Mouse (Mus musculus): Measurements from ENCODE around the gene Cx3cr1.

Gene Cx3cr1

DNA sequence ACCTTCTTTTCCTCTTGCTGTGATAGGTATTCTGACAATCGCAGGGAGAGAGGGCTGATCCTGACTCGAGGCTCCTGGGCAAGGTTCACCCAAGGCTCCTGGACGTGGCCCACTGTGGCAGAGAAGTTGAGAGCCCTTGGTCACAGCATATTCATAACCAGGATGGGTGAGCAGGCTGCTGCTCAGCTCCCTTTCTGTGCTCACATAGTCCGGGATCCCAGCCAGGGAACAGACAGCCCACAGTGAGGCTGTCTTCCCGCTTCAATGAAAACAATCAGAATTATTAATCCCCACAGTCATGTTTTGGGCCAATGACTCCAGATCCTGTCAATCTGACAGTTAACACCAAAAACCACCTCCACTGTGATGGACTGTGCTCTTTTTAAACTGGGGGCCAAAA is 12.3 kb upstream of the Cx3cr1 start:
- peak; percentile 41 for DNase-seq

DNA sequence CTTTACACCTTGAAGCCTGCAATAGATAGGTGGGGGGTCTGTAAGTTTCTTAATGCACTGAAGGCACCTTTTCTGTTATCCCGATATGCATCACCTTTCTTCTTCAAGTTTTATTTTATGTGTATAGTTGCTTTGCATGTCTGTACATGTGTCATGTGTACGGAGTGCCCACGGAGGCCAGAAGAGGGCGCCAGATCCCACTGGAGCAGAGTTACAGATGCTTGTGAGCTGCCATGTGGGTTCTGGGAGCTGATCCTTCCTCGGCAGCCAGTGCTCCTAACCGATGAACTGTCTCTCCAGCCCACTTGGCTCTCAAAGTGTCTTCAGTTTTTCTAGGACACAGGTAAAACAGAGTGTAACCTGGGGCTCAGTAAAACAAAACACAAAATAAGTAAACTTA is 11.6 kb upstream of the Cx3cr1 start:
- no peak for DNase-seq

DNA sequence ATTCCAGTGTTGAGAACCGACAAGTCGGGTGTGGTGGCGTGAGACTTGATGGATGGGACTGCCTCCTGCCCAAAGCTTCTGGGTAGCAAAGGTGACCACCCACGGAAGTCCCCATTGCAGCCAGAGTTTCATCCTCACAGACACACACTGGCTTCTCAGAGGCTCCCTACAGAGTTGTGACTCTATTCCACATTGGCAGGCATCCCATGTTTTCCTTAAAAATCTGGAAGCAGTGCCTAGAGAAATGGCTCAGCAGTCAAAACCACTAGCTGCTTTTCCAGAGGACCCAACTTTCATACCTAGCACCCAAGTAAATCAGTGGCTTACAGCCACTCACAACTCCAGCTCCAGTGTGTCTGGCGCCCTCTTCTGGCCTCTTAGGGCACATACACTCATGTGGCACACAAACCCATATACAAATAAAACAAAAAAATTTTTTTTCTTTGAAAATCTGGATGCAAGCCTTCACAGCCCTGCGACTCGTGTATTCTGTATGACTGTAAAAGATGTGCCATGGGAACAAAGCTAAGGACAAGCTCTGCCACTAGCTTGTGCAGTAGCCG is 10.9 kb upstream of the Cx3cr1 start:
- DNase-seq, result peak; percentile 15

DNA sequence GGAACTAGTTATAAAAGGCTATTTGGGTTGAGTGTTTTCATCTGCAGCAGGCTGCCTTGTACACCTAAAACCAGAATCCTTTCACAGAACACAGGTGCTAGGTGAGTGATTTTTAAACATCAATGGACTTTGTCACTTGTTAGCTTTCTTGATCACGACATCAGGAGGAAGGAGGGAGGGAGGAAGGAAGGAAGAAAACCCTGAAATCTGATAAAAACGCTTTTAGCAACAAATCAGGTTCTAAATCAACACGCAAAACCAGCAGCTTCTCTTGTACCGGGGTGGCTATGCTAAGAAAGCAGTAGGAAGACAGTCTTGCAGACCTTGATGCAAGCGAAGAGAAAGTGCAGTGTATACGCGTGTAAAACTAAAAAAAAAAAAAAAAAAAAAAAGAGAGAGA is 10.2 kb upstream of the Cx3cr1 start:
- DNase-seq, result no peak

DNA sequence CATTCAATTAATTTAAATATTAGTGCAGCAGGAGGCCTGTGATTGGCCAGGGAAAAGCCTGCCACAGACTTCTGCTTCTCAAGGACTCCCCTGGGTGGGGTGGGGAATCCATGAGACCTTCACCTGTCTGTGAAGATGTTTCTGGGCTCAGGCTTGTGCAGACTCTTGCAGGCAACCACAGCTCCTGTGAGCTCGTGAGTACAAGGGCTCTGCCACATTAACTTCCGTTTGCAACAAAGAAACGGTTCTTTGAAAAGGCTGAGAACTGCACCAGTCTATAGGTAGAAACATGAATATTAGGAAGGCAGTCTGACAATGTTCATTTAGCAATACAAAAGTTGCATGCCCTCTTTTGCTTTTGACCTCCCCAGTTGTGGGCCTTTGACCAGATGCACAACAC is 8.6 kb upstream of the Cx3cr1 start:
- no peak for DNase-seq

DNA sequence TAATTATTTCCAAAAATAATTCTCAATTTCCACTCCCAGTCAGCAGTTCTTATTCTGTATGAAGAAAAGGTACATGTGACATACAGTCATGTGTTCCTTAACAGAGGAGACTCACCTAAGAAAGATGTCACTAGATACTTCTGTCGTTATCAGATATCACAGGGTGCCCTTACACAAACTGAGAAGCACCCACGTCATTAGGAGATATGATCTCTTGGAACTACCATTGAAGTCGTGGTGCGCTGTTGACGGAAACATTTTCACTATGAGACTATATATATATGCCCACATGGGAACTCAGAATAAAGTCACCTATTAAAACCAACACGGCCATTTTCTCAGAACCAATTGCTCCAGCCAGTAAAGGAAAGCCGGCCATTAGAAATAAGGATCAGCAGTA is 4.8 kb upstream of the Cx3cr1 start:
- no peak for DNase-seq

DNA sequence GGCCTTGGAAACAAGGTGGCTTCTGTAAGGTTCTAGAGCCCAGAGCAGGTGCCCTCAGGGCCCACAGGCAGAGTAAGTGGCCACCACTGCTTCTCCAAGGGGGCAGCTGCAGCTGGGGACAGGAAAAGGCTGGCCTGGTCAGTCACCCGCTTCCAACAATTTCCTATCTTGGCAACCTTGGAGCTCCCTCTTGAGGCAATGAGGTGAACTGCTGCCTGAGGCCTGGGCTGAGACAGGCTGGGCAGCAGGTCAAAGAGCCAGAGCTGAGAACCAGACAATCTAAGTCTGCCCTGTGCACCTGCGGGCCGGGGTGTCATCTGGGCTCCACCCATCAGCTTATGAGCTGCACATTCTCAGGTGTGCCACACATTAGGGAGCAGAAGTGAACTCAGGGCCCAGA is 3.5 kb upstream of the Cx3cr1 start:
- DNase-seq, result peak; percentile 59

DNA sequence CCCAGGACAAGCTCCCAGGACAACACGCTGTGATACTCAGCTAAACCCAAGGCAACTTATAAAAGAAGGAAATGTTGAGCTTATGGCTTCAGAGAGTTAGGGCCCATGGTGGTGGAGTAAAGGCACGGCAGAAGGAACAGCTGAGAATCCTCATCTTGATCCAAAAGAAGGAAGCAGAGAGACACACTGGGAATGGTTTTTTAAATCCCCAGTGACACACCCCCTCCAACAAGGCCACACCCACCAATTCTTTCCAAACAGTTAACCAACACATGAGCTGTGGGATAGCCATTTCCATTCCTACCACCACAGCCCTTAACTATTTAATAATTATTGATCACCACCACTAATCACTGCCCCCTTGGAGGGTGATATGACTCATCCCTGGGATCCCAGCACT is 1.6 kb upstream of the Cx3cr1 start:
- DNase-seq, result no peak

DNA sequence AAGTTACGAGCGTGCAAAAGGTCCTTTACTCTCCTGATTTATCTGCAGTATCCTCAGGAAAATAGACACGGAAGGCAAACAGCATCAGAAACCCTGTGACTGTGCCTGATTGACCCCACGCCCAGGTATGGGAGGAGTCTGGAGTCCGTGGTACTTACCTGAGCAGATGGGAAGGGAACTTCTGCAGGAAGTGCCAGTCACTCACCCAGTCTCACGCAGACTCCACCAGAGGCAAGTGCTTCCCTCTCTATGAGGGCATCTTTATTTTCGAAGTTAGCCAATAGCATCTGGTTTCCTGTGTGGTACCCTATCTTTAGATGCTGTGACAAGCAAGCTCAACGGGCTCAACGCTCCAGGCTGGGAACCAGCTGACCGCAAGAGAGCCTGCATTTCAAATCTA is 1.6 kb downstream of the Cx3cr1 start:
- no peak for DNase-seq

DNA sequence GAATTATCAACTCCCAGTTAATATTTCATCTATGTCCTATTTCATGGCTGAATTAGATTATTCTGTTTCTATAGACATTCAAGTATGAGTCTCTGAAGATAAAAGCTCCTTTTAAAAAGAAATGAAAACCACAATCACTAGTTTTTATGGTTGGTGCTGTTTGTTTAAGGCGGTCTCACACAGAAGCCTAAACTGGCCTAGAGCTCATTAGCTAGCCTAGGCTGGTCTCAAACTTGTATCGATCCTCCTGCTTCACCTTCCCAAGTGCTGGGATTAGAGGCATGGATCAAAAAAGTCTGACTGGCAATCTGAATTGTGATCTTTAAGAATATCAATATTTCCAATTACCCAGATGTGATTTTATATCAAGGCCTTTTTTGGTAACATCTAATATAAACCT is 2.1 kb downstream of the Cx3cr1 start:
- DNase-seq, result no peak

DNA sequence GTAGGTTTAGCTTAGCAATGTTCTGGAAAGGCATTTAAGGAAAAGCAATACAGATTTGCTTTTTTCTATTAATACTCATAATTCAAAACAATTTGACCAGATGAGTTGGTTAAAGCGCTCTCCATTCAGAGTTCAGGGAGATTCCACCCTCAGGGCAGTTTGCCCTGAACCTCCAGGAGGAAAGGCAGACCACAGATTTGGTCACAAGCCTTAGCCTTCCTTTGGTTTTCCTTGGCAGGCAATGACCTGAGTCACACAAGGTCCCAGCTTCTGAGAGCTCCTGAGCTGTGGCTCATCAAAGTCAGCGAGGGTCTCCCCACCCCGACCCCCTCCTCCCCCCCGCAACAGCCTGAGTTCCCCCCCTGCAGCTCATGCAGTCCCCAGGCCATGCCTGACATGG is 5.4 kb downstream of the Cx3cr1 start:
- no peak for DNase-seq

DNA sequence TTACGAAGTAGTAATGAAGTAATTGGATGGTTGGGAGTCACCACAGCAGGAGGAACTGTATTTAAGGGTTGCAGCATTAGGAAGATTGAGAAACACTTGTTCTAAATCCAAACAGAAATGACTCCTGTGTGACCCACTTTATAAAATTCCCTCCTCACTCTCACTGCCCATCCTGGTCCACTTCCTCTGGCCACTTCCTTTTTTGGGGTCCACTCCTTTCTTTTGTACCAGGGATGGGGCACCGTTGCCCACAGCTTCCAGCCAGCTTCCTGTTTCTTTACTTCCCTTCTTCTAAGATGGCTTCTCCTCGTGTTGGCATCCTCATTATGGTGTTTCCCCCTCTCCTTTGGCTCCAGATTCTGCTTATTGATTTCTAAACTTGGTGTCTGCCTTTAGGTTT is 10.9 kb downstream of the Cx3cr1 start:
- no peak for DNase-seq

DNA sequence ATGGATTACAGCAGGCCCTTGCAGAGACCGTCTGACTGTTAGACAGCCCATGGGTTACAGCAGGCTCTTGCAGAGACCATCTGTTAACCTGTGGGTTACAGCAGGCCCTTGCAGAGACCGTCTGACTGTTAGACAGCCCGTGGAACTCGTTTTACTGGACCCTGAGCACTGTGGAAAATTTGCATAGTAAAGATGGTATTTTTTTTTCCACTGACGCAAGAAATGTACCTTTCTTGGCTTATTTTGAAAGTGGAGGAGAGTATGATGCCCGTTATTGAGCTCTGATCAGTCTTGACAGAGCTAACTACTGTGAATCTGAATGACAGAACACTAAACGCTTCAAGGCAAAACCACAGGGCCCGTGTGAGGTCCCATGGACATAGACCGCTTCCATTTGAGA is 13.5 kb downstream of the Cx3cr1 start:
- no peak for DNase-seq

DNA sequence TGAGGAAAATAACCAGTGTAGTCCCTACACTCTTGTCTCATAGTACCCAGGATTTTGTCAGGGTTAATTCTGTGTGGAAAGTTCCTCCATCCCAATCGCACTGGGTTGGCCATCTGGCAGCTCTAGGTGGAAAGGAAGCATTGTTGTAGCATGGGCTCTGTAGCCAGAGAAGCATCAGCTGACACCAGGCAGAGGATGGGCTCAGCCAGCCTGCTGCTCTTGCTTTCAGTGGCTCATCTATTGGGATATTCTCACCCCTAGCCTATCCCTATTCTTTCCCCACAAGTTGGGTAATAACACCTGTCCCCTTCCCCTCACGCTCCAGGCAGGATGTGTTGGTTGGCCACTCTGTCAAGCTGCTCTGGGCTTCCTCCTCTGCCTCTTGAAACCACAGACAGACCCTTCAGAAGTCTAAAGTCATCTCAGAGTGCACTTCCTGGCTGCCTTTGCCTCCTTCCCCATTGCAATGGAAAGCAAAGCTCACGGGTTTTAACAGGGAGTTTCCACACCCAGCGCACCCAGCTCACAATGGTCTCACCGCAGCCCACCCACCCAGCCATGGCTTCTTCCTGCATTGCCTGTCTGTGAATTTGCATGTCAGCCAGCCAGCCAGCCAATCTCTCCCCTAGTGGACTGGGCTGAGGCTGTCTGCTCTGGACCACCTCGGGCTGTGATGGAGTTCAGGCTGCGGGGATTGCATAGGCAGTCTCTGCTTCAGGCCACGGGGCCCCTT is 15.0 kb downstream of the Cx3cr1 start:
- DNase-seq, result no peak

DNA sequence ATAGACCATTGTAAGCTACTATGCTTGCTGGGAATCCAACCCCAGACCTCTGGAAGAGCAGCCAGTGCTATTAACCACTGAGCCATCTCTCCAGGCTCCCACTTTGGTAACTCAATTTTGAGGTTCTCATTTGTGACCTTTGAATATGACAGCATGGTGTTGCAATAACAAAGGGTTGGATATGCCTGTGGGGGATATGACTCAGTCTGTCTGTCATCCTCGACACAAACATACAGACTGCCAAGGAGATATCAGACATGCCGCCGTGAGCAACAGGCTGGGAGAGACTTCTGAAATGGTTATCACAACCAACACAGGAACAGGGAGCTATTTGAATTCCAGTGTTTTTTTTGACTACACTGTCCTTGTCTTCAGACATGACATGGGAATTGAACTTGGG is 20.3 kb downstream of the Cx3cr1 start:
- no peak for DNase-seq

DNA sequence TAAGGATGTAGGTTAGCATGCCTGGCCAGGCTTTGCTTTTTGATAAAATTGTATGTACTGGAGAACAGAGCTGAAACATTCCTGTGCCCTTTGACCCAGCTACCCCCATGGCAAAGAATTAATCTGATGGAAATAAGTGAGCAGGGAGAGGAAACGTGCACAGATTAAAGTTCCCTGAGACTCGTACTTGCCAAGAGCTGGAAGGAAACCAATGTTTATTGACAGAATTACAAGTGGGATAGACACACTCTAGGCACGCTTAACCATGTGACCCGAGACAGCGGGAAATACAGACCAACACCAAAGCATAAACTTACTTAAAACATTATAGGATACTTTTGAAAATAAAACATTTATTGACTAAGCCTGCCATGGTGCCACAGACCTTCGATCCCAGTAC is 21.2 kb downstream of the Cx3cr1 start:
- DNase-seq, result no peak

DNA sequence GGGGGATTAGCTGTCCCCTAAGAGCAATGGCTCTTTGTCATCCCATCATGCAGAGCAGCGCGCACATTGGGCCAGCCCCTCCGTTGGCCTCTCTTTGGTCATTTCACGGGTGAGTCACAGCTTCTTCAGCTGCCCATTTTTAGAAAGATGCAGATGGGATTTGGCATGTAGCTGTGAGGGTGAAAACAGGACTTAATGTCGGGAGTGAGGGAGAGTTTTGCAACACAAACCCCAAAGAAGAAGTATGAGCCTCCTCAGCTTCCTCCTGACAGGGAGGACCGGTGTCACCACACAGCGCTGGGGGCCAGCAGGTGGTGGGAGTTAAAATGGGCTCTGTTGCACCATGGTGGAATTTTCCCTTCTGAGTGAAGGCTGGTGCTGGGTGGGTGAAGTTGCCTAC is 26.6 kb downstream of the Cx3cr1 start:
- DNase-seq, result no peak

DNA sequence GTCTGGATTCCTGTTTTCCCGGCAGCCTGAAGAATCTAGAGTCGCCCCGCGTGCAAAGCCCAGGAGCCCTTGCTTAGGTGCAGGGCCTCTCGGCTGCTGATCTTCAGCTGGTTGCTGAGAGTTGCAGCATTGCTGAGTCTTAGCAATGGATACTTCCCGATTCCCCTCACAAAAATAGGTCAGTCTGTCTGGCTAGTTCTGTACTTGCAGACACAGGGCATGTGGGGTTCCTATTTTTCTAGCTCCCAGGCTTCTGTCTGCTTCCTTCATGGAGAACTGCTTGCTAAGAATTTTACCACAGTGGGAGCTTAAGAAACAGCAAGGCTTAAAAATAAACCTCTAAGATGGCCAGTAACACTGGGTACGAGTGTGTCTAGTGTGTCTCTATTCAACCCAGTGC is 32.3 kb downstream of the Cx3cr1 start:
- no peak for DNase-seq

DNA sequence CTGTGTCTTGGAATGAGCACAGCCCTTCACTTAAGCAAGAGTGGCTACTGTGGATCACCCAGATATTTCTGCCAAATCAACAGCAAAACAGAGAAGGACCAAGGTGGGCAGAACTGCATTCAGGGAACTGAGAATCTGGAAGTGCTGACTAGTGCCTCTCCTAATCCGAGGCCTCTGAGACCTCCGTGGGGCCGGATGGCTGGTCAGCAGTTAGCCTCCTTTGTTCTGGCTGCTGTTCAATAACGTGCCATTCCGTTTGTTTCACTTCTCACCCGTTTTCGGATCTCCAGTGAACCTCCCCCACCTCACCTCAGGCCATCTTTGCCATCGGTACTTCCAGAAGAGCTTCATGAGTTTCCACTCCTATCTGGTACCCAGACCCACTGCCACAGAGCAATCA is 35.3 kb downstream of the Cx3cr1 start:
- DNase-seq, result no peak

DNA sequence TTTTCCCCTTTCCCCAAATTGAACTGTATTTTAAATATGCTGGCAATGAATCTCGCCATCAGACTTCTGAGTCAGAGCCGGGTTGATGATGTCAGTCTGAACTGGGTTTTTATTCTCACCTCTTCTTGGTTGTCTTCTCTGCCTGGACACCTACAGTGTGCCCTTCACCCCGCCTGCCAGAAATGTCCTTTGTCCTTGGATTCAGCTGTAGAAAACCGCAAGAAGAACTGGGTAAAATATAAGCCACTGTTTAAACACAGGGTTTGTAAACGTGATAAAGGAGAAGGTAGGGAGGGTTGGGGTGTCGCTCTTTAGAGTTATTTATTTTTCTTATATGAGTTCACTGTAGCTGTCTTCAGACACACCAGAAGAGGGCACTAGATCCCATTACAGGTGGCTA is 37.0 kb downstream of the Cx3cr1 start:
- no peak for DNase-seq

DNA sequence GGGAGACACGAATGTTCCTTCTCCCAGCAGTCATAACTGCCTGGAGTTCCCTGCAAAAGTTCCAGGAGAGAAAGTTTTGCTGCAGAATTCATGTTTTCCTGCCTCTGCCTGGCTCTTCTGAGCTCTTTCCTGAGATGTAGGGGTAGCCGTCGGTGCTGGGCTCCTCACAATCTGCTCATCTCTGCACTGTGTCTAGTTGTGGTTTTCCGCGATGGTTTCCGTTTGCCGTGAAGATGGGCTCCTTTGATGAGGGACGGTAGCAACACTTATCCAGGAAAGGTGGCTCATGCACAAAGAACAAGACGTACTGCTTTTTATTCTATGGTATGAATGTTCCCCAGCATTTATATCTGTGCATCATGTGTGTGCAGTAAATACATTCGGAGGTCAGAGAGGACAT is 39.3 kb downstream of the Cx3cr1 start:
- DNase-seq, result no peak

DNA sequence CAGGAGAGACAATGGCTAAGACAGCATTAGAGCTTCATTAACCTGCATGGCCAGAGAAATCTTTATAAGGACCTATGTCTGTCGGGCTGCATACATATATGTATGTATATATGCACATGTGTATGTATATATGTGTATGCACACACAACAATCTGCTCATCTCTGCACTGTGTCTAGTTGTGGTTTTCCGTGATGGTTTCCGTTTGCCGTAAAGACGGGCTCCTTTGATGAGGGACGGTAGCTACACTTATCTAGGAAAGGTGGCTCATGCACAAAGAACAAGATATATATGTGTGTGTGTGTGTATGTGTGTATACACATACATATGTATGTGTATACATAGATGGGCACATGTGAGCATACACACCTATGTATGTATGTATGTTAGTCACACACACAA is 39.8 kb downstream of the Cx3cr1 start:
- no peak for DNase-seq

DNA sequence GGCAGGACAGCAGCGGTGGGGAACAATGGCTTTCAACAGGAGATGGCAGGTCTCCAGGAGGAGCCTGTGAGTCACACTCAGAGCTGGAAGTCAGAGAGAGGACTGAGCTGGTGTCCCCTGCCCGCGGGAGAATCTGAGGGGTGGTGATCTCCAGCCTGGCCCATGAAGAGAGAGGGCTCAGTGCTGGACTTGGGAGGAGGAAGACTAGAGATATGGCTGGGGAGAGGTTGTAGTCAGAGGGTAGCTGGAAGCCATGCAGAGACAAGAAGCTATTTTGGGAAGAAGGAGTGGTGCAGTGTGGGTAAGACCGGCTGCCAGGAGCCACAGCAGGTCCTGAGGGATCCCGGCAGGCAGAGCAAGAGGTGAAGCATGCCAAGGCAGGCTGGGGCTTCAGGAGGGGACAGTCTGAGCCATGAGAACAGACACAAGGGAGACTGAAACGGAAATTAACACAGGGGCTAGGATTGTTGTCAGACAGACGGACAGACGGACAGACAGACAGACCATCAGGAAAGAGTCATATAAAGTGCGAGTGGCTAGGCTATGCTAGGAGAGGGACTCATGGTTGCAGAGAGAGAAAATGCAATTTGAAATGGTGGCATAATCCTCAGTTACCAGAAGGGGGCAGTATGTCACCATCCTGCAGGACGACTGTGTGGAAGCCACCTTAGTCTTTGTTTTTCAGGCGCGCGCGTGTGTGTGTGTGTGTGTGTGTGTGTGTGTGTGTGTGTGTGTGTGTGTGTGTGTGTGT is 42.1 kb downstream of the Cx3cr1 start:
- no peak for DNase-seq

DNA sequence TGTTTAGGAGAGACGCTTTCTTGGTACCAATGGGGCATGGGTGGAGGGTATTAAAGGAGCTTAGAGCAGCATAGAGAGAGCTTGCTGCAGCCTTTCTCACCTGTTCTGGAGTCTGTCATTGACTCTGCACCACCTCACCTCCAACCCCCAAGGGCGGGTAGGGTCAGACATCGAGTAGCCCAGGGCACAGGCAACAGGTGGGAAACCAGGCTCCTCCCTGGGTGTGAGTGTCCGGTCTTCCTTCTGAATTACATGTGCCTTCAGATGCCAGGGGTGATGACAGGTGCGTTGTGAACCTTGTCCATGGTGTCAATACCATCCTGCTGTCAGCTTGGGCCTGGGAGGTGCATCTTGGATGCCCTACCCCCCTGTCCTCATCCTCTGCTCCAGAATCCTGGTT is 45.1 kb downstream of the Cx3cr1 start:
- DNase-seq, result no peak

DNA sequence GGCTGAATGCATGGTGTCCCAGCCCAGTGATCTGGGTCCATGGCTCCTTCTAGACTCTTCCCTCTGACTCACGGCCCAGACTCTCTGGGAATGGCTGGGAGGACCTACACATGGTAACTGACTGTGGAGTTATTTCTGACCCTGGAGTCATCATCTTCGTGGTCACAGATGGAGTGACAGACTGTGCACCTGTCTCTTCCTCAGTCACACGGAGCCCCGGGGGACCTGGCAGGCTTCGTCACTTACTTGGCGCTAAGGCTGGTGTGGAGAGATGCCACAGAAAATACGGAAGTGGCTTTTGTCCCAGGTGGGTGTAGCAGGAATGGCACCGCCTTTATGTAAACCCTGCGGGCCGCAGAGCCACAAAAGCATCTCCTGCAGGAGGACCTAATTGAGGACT is 45.5 kb downstream of the Cx3cr1 start:
- no peak for DNase-seq

All from right cerebral cortex, postnatal 4 days (tissue).